25 mouse cellular contexts compared by ENCODE assay signal in the genomic region with DNA sequence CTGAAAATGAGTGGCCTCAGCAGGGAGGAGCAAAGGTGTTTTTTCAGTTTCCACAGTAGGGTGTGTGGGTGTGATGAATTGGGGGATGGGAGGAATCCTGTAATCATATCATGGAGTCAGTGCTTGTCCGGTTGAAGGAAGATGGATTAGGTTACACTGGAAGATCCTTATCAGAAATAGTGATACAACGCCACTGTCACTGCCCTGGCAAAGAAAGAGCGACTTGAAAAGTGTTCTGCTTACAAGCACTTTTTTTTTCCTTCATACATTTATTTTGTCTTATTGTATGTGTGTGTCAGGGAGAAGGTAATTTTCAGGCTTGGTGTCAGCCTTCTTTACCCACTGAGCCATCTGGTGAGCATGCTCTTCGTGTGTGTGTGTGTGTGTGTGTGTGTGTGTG. TPM values are rescaled to one million over a fixed set of nuclear protein-coding genes. Genes with fewer than 3 reads are reported as not detected.
DNase-seq lines count a peak whose midpoint lies in the region; ATAC-seq and TF ChIP-seq lines count a peak whose summit lies in the region.
"Had no signal": no experiment of that assay in that cellular context is flagged by ENCODE, and none has a peak within 500 bp of the region (broad histone marks: within the 10 kb centered on the region; RNA-seq: fewer than 3 reads in every experiment).

No protein-coding gene starts in this region.

- H3K9ac ChIP-seq in midbrain, embryonic 11.5 days (ENCODE audit: low read length): no peak overlapping the region
- H3K9ac ChIP-seq in midbrain, postnatal 0 days (replicated peaks; ENCODE audit: low read length, poor library complexity, severe bottlenecking): no peak overlapping the region
- no peak overlapping the region for H3K9ac ChIP-seq in ES-Bruce4 (ENCODE audit: low read depth, poor library complexity, severe bottlenecking)
- H3K9ac ChIP-seq: embryonic facial prominence, embryonic 13.5 days; embryonic facial prominence, embryonic 15.5 days; forebrain, embryonic 12.5 days had no signal

- DNase-seq in midbrain, embryonic 11.5 days (ENCODE audit: low spot score, missing footprints): peak; percentile 53
- DNase-seq in midbrain, postnatal 0 days (ENCODE audit: low spot score): no peak
- DNase-seq in heart, adult 9 months (ENCODE audit: low spot score in 2 of 2): no peak
- DNase-seq in c-Kit-positive CD71-positive TER-119-positive erythroid progenitor cells, embryonic 14.5 days (ENCODE audit: low spot score): no peak
- DNase-seq: adrenal gland, adult 2 months; adrenal gland, postnatal 10 days; adrenal gland, postnatal 25 days; cerebellum, adult 11 months; cerebellum, adult 18-20 months; cerebellum, adult 8-10 months; cerebellum, adult 9-11 months; cerebellum, postnatal 14 days; cerebellum, postnatal 36 days; embryo, embryonic 11 days had no signal

- no peak for ATAC-seq in midbrain, embryonic 11.5 days (ENCODE audit: low FRiP score)
- no peak for ATAC-seq in midbrain, postnatal 0 days (ENCODE audit: low FRiP score)
- ATAC-seq: forebrain, embryonic 14.5 days; forebrain, embryonic 16.5 days; Patski had no signal

- peaks cover 7% of the 10 kb centered on the region for H3K4me1 ChIP-seq in midbrain, embryonic 11.5 days (ENCODE audit: control insufficient read depth, insufficient read depth, low read length)
- no peaks in the 10 kb centered on the region for H3K4me1 ChIP-seq in midbrain, postnatal 0 days (ENCODE audit: insufficient read depth, low read length)
- no peaks in the 10 kb centered on the region for H3K4me1 ChIP-seq in ES-Bruce4 (ENCODE audit: control insufficient read depth, insufficient read depth, low read length)

- H3K4me3 ChIP-seq in midbrain, embryonic 11.5 days (ENCODE audit: low read depth, low read length): no peak overlapping the region
- no peak overlapping the region for H3K4me3 ChIP-seq in midbrain, postnatal 0 days (ENCODE audit: low read depth, low read length)
- H3K4me3 ChIP-seq in ES-Bruce4 (ENCODE audit: low read depth, low read length): no peak overlapping the region
- H3K4me3 ChIP-seq: embryonic facial prominence, embryonic 13.5 days; embryonic facial prominence, embryonic 15.5 days; erythroblast, embryonic 14.5 days; forebrain, embryonic 10.5 days; forebrain, embryonic 12.5 days had no signal

- no peaks in the 10 kb centered on the region for H3K9me3 ChIP-seq in midbrain, embryonic 11.5 days (ENCODE audit: control insufficient read depth, low read length)
- no peaks in the 10 kb centered on the region for H3K9me3 ChIP-seq in midbrain, postnatal 0 days (ENCODE audit: low read length)
- no peaks in the 10 kb centered on the region for H3K9me3 ChIP-seq in ES-Bruce4 (replicated peaks; ENCODE audit: control insufficient read depth, insufficient read depth, low read length, poor library complexity, severe bottlenecking)
- H3K9me3 ChIP-seq: embryonic facial prominence, embryonic 13.5 days; embryonic facial prominence, embryonic 15.5 days; forebrain, embryonic 10.5 days; forebrain, embryonic 12.5 days; G1E had no signal

- WGBS in midbrain, embryonic 11.5 days: 82% methylated on average over 4 of the region's 4 CpGs
- 89% methylated on average over 4 of the region's 4 CpGs for WGBS in midbrain, postnatal 0 days

- TF ChIP-seq EP300 in ES-Bruce4 (IDR thresholded peaks at IDR 0.05; ENCODE audit: insufficient read depth, low read depth, low read length): no peak

- no peaks in the 10 kb centered on the region for H3K27me3 ChIP-seq in midbrain, embryonic 11.5 days (ENCODE audit: control insufficient read depth, insufficient read depth, low read length)
- no peaks in the 10 kb centered on the region for H3K27me3 ChIP-seq in midbrain, postnatal 0 days (ENCODE audit: insufficient read depth, low read length)
- H3K27me3 ChIP-seq in ES-Bruce4 (ENCODE audit: control insufficient read depth, insufficient read depth, low read length, poor library complexity, severe bottlenecking): no peaks in the 10 kb centered on the region
- H3K27me3 ChIP-seq: embryonic facial prominence, embryonic 13.5 days; embryonic facial prominence, embryonic 15.5 days; forebrain, embryonic 12.5 days; Patski had no signal

- TF ChIP-seq POLR2A in ES-Bruce4 (IDR thresholded peaks at IDR 0.05; ENCODE audit: insufficient read depth, low read length): no peak

- H3K27ac ChIP-seq in midbrain, embryonic 11.5 days (ENCODE audit: low read depth, low read length): no peak overlapping the region
- no peak overlapping the region for H3K27ac ChIP-seq in midbrain, postnatal 0 days (ENCODE audit: low read depth, low read length)
- peak overlapping the region; percentile 63 for H3K27ac ChIP-seq in ES-Bruce4 (ENCODE audit: insufficient read depth, low read length)
- H3K27ac ChIP-seq: embryonic facial prominence, embryonic 13.5 days; embryonic facial prominence, embryonic 15.5 days; forebrain, embryonic 10.5 days; forebrain, embryonic 12.5 days had no signal

- TF ChIP-seq CTCF in midbrain, postnatal 0 days (IDR thresholded peaks at IDR 0.05): no peak
- no peak for TF ChIP-seq CTCF in ES-Bruce4 (IDR thresholded peaks at IDR 0.05; ENCODE audit: low read depth, low read length)

- H3K36me3 ChIP-seq in midbrain, embryonic 11.5 days (ENCODE audit: control insufficient read depth, insufficient read depth, low read length): peaks cover 2% of the 10 kb centered on the region; the same call in 1 of the 2 replicates
- peaks cover 13% of the 10 kb centered on the region for H3K36me3 ChIP-seq in midbrain, postnatal 0 days (ENCODE audit: insufficient read depth, low read length)
- peaks cover 27% of the 10 kb centered on the region for H3K36me3 ChIP-seq in ES-Bruce4 (ENCODE audit: control insufficient read depth, insufficient read depth, low read length, poor library complexity, severe bottlenecking)

- no peak overlapping the region for H3K4me2 ChIP-seq in midbrain, embryonic 11.5 days
- no peak overlapping the region for H3K4me2 ChIP-seq in midbrain, postnatal 0 days (ENCODE audit: low read depth, low read length, poor library complexity, severe bottlenecking)
- H3K4me2 ChIP-seq: embryonic facial prominence, embryonic 13.5 days; embryonic facial prominence, embryonic 15.5 days; forebrain, embryonic 12.5 days had no signal

RNA-seq across cellular contexts. Expression of a gene that starts 5.2 kb away (rescaled TPM):
- 15.1 and 16.0 TPM in 2 replicates for polyA plus RNA-seq in midbrain, embryonic 11.5 days (2014; fragmentation: Nextera tagmentation; extraction: Ambion mirVana)
- 61.9 and 69.4 TPM in 2 replicates for total RNA-seq in midbrain, postnatal 0 days (2014; rRNA removed)
- polyA plus RNA-seq in midbrain, postnatal 0 days (2015; fragmentation: Nextera tagmentation; extraction: Ambion mirVana): 21.1 and 21.9 TPM in 2 replicates
- polyA plus RNA-seq in ES-Bruce4 (2011; ENCODE audit: insufficient read depth, insufficient read length, low read depth, missing spikeins): 8.8 and 10.2 TPM in 2 replicates

RNA-seq across cellular contexts. Expression of a gene that starts 5.3 kb away (rescaled TPM):
- 104 and 119 TPM in 2 replicates for polyA plus RNA-seq in midbrain, embryonic 11.5 days (2014; fragmentation: Nextera tagmentation; extraction: Ambion mirVana)
- 40.0 and 40.3 TPM in 2 replicates for total RNA-seq in midbrain, postnatal 0 days (2014; rRNA removed)
- polyA plus RNA-seq in midbrain, postnatal 0 days (2015; fragmentation: Nextera tagmentation; extraction: Ambion mirVana): 72.3 and 84.6 TPM in 2 replicates
- 90.6 and 94.5 TPM in 2 replicates for polyA plus RNA-seq in ES-Bruce4 (2011; ENCODE audit: insufficient read depth, insufficient read length, low read depth, missing spikeins)

RNA-seq across cellular contexts. Expression of a gene that starts 10.2 kb away (rescaled TPM):
- 2.6 and 2.7 TPM in 2 replicates for polyA plus RNA-seq in midbrain, embryonic 11.5 days (2014; fragmentation: Nextera tagmentation; extraction: Ambion mirVana)
- 17.1 and 18.1 TPM in 2 replicates for total RNA-seq in midbrain, postnatal 0 days (2014; rRNA removed)
- polyA plus RNA-seq in midbrain, postnatal 0 days (2015; fragmentation: Nextera tagmentation; extraction: Ambion mirVana): 4.1 TPM in 2 replicates
- polyA plus RNA-seq in ES-Bruce4 (2011; ENCODE audit: insufficient read depth, insufficient read length, low read depth, missing spikeins): 1.1 and 1.2 TPM in 2 replicates
- total RNA-seq: common myeloid progenitor, adult 5-6 weeks had no signal
- polyA plus RNA-seq: erythroblast, embryonic 14.5 days; G1E had no signal

RNA-seq across cellular contexts. Expression of a gene that starts 11.6 kb away (rescaled TPM):
- polyA plus RNA-seq in midbrain, embryonic 11.5 days (2014; fragmentation: Nextera tagmentation; extraction: Ambion mirVana): 0.37 and 0.71 TPM in 2 replicates
- 0.71 and 1.8 TPM in 2 replicates for total RNA-seq in midbrain, postnatal 0 days (2014; rRNA removed)
- polyA plus RNA-seq in midbrain, postnatal 0 days (2015; fragmentation: Nextera tagmentation; extraction: Ambion mirVana): 0.76 and 0.81 TPM in 2 replicates
- 4.6 and 4.7 TPM in 2 replicates for polyA plus RNA-seq in ES-Bruce4 (2011; ENCODE audit: insufficient read depth, insufficient read length, low read depth, missing spikeins)
- total RNA-seq: common myeloid progenitor, adult 5-6 weeks; G1E had no signal
- polyA plus RNA-seq: erythroblast, embryonic 14.5 days; G1E had no signal

RNA-seq across cellular contexts. Expression of a gene that starts 29.7 kb away (rescaled TPM):
- 8.8 and 12.5 TPM in 2 replicates for polyA plus RNA-seq in midbrain, embryonic 11.5 days (2014; fragmentation: Nextera tagmentation; extraction: Ambion mirVana)
- 152 and 173 TPM in 2 replicates for total RNA-seq in midbrain, postnatal 0 days (2014; rRNA removed)
- 70.9 and 75.9 TPM in 2 replicates for polyA plus RNA-seq in midbrain, postnatal 0 days (2015; fragmentation: Nextera tagmentation; extraction: Ambion mirVana)
- 5.9 and 7.1 TPM in 2 replicates for polyA plus RNA-seq in ES-Bruce4 (2011; ENCODE audit: insufficient read depth, insufficient read length, low read depth, missing spikeins)
- total RNA-seq: common myeloid progenitor, adult 5-6 weeks had no signal
